Mouse (Mus musculus): ENCODE measurements around the gene Foxa3. TPM values are rescaled to one million over a fixed set of nuclear protein-coding genes. Genes with fewer than 3 reads are reported as not detected.
A peak's percentile ranks its signal among the peaks of the same experiment; 100 is the strongest.

The Foxa3 gene
- total and polyA plus RNA-seq, 3 experiments, result not detected

DNA sequence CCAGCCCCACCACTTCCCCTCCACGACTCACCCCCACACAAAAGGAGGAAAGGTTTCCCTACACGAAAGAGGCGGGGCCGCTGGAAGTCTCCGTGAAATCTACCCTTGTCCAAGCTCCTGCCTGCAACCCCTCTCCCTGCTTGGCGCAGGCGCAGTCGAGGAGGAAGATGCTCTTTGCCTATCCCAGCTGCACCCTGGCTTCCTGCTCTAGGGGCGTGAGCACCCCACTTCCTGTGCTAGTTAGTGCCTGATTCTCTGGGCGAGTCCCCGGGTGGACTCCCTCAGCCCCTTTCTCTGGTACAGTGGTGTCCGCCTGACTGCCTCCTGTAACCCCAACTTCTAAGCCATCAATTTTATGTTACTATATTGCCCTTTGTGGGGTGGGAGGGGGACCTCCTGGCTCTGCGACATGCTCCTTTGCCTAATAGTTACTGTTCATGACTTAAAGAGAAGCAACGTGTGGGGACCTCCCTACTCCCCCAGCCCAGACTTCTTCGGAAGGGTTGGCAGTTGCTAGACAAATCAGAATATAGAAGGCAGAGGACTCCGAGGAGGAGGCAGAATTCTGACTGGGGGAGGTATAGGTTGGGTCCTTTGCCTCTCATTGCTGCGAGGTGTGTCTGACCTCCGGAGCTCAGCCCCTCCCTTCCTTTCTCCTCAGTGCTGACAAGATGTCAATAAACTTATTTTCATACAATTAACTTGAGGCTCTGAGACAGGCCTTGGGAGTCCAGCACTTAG, 22.1 kb downstream of the Foxa3 start:
- Histone ChIP-seq H3K9ac (ENCODE audit: control insufficient read depth, low read depth, low read length, poor library complexity, severe bottlenecking) (peak overlapping the region; percentile 88), H3K9me3 (replicated peaks; ENCODE audit: insufficient read depth, low read length) (no peaks in the 10 kb centered on the region), H3K4me3 (ENCODE audit: control insufficient read depth in 1 of 2, insufficient read depth in 1 of 2, low read depth in 2 of 2, low read length in 2 of 2) (peak overlapping the region; percentile 56 to 67), H3K79me2 (ENCODE audit: control insufficient read depth, insufficient read depth, low read length, poor library complexity) (peaks cover 30% of the 10 kb centered on the region), H3K27ac (ENCODE audit: control insufficient read depth, low read depth, low read length) (peak overlapping the region; percentile 84), H3K4me1 (ENCODE audit: control insufficient read depth in 1 of 2, insufficient read depth in 2 of 2, low read length in 2 of 2) (peaks cover 5 to 20% of the 10 kb centered on the region in 2 experiments; a peak in 3 of 4 replicates), H3K27me3 (ENCODE audit: control insufficient read depth in 1 of 2, insufficient read depth in 2 of 2, low read length in 2 of 2) (no peaks in the 10 kb centered on the region), H3K36me3 (ENCODE audit: control insufficient read depth in 1 of 2, insufficient read depth in 2 of 2, low read length in 2 of 2) (peaks cover 0 to 13% of the 10 kb centered on the region in 2 experiments; a peak in 3 of 4 replicates)
- peak; percentile 59; the same call in 1 of the 2 replicates for TF ChIP-seq TCF12 (IDR thresholded peaks at IDR 0.05; ENCODE audit: low read depth, low read length)
- TF ChIP-seq NELFE (IDR thresholded peaks at IDR 0.05; ENCODE audit: low read depth, low read length), result peak; percentile 87
- TF ChIP-seq TBP (IDR thresholded peaks at IDR 0.05; ENCODE audit: low read depth, low read length), result peak; percentile 70
- no peak for TF ChIP-seq E2F4 (IDR thresholded peaks at IDR 0.05; ENCODE audit: borderline replicate concordance, low read depth, low read length)
- TF ChIP-seq RCOR1 (IDR thresholded peaks at IDR 0.05; ENCODE audit: low read depth, low read length), result no peak
- no peak for TF ChIP-seq ETS1 (IDR thresholded peaks at IDR 0.05; ENCODE audit: low read depth, low read length)
- no peak for TF ChIP-seq JUND (IDR thresholded peaks at IDR 0.05; ENCODE audit: low read depth, low read length)
- TF ChIP-seq HCFC1 (IDR thresholded peaks at IDR 0.05; ENCODE audit: low read depth, low read length), result peak; percentile 76
- peak; percentile 77 for TF ChIP-seq SIN3A (IDR thresholded peaks at IDR 0.05; ENCODE audit: low read length)
- TF ChIP-seq NRF1 (IDR thresholded peaks at IDR 0.05; ENCODE audit: insufficient read depth, low read depth, low read length, poor library complexity, severe bottlenecking), result peak; percentile 77
- peak; percentile 85 for TF ChIP-seq ELF1 (IDR thresholded peaks at IDR 0.05; ENCODE audit: low read depth, low read length)
- TF ChIP-seq POLR2A (IDR thresholded peaks at IDR 0.05; ENCODE audit: control insufficient read depth in 1 of 2, insufficient read depth in 1 of 2, low read depth in 1 of 2, low read length in 2 of 2, poor library complexity in 1 of 2), result peak; percentile 42 to 86; a peak in 3 of 4 replicates
- no peak for TF ChIP-seq POLR2AphosphoS5 (IDR thresholded peaks at IDR 0.05; ENCODE audit: borderline replicate concordance, low read depth, low read length)
- peak; percentile 85 for TF ChIP-seq ZMIZ1 (IDR thresholded peaks at IDR 0.05; ENCODE audit: low read depth, low read length)
- TF ChIP-seq MXI1 (IDR thresholded peaks at IDR 0.05; ENCODE audit: low read depth, low read length), result peak; percentile 31
- TF ChIP-seq POLR2AphosphoS2 (IDR thresholded peaks at IDR 0.05; ENCODE audit: low read length), result peak; percentile 88
- TF ChIP-seq ZKSCAN1 (IDR thresholded peaks at IDR 0.05; ENCODE audit: low read depth, low read length), result no peak
- TF ChIP-seq SMC3 (IDR thresholded peaks at IDR 0.05; ENCODE audit: low read depth, low read length), result no peak
- peak; percentile 95 for DNase-seq (ENCODE audit: low read depth, low spot score)

- peak overlapping the region; percentile 83 for H3K9ac ChIP-seq (ENCODE audit: control insufficient read depth, low read depth, low read length, poor library complexity, severe bottlenecking)
- peaks cover 22% of the 10 kb centered on the region for H3K79me2 ChIP-seq (ENCODE audit: control insufficient read depth, insufficient read depth, low read length, poor library complexity)
- TF ChIP-seq TBP (IDR thresholded peaks at IDR 0.05; ENCODE audit: low read depth, low read length), result no peak
- TF ChIP-seq CHD1 (IDR thresholded peaks at IDR 0.05; ENCODE audit: low read depth, low read length), result no peak
- no peak for TF ChIP-seq RCOR1 (IDR thresholded peaks at IDR 0.05; ENCODE audit: low read depth, low read length)
- TF ChIP-seq MAZ (IDR thresholded peaks at IDR 0.05; ENCODE audit: low read depth, low read length), result no peak
- TF ChIP-seq TCF12 (IDR thresholded peaks at IDR 0.05; ENCODE audit: low read depth, low read length), result no peak
- TF ChIP-seq CTCF (IDR thresholded peaks at IDR 0.05 in 2 of 3, conservative IDR thresholded peaks at IDR 0.05 in 1 of 3; ENCODE audit: control insufficient read depth in 1 of 3, insufficient read depth in 1 of 3, low read depth in 2 of 3, low read length in 3 of 3, poor library complexity in 1 of 3, severe bottlenecking in 1 of 3), result no peak
- TF ChIP-seq MYC (IDR thresholded peaks at IDR 0.05; ENCODE audit: low read depth, low read length), result no peak
- TF ChIP-seq NELFE (IDR thresholded peaks at IDR 0.05; ENCODE audit: low read depth, low read length), result no peak
- no peak for TF ChIP-seq MEF2A (IDR thresholded peaks at IDR 0.05; ENCODE audit: extremely low read depth, insufficient replicate concordance, low read depth, low read length, poor library complexity, severe bottlenecking)
- no peak for TF ChIP-seq ETS1 (IDR thresholded peaks at IDR 0.05; ENCODE audit: low read depth, low read length)
- no peak for TF ChIP-seq ZC3H11A (IDR thresholded peaks at IDR 0.05; ENCODE audit: low read depth, low read length)
- TF ChIP-seq KAT2A (conservative IDR thresholded peaks at IDR 0.05; ENCODE audit: low read depth, low read length), result no peak
- no peak for TF ChIP-seq CHD2 (IDR thresholded peaks at IDR 0.05; ENCODE audit: low read length)
- TF ChIP-seq RAD21 (IDR thresholded peaks at IDR 0.05; ENCODE audit: low read depth, low read length), result no peak
- no peak for TF ChIP-seq USF2 (IDR thresholded peaks at IDR 0.05; ENCODE audit: borderline replicate concordance in 1 of 2, insufficient read depth in 1 of 2, low read depth in 1 of 2, low read length in 2 of 2)
- TF ChIP-seq POLR2AphosphoS2 (IDR thresholded peaks at IDR 0.05; ENCODE audit: low read length), result no peak
- TF ChIP-seq MXI1 (IDR thresholded peaks at IDR 0.05; ENCODE audit: low read depth, low read length), result no peak
- peak overlapping the region; percentile 25 for H3K27ac ChIP-seq (ENCODE audit: control insufficient read depth, low read depth, low read length)
- peak overlapping the region; percentile 56 to 67 for H3K4me3 ChIP-seq (ENCODE audit: control insufficient read depth in 1 of 2, insufficient read depth in 1 of 2, low read depth in 2 of 2, low read length in 2 of 2)
- H3K9me3 ChIP-seq (replicated peaks; ENCODE audit: insufficient read depth, low read length), result no peaks in the 10 kb centered on the region
- H3K4me1 ChIP-seq (ENCODE audit: control insufficient read depth in 1 of 2, insufficient read depth in 2 of 2, low read length in 2 of 2), result peaks cover 5 to 12% of the 10 kb centered on the region in 2 experiments; a peak in 3 of 4 replicates
- peak; percentile 66 for DNase-seq (ENCODE audit: low read depth, low spot score)
- H3K27me3 ChIP-seq (ENCODE audit: control insufficient read depth in 1 of 2, insufficient read depth in 2 of 2, low read length in 2 of 2), result no peaks in the 10 kb centered on the region
- peaks cover 0 to 6% of the 10 kb centered on the region in 2 experiments; a peak in 2 of 4 replicates for H3K36me3 ChIP-seq (ENCODE audit: control insufficient read depth in 1 of 2, insufficient read depth in 2 of 2, low read length in 2 of 2)
Measured at GRCm38 (mm10) chr7:19000421-19000820, 22.9 kb downstream of the Foxa3 start.

Data from MEL (cell line).